Mouse (Mus musculus) inflammation-experienced regulatory T-cells, adult 6 months (primary cell): Measurements from ENCODE around the gene Atp5j2. TPM values are rescaled to one million over a fixed set of nuclear protein-coding genes. Genes with fewer than 3 reads are reported as not detected.
A peak's percentile ranks its signal among the peaks of the same experiment; 100 is the strongest.

Experiments used
- ATAC-seq: one replicate; pipeline ENCODE4 v1.8.0; 2017
- polyA plus RNA-seq, 3 experiments: library from polyadenylated mRNA; unstranded; fragments of 100-300 nt; shearing (Covaris generic); gene quantifications; one replicate each; pipeline ENCODE4 v1.2.1; 2017

Gene Atp5j2
- polyA plus RNA-seq, 3 experiments from 2014 or later = 377 to 453 (median 389) TPM

DNA sequence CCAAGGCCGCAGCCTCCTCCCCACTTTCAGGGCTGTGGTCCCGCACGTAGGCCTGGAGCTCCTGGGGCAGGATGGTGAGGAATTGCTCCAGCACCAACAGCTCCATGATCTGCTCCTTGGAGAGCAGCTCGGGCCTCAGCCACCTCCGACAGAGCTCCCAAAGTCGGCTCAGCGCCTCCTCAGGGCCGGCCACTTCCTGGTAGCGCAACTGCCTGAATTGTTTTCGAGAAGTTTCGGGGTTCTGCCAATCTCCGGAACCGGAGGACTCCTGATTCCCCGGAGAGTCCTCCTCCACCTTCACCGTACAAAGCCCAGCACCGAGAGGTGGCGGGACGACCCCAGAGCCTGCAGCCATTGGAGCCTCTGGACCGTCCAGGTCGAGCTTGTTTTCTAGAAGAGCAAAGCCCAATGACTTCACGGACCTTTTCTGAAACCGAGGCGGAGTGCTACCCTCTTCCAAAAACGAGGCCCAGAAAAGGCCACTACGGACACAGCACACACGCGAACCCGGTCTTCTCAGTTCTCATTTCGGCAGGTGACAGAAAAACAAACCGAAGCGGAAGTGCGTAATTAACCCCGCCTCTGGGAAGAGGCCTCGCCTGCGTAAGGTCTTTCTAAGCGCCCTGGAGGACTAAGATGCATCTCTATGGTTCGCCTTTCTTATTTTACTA, 9.6 kb upstream of the Atp5j2 start, which contains the start of gene Zkscan14:
Gene Zkscan14 (minus strand): TSS at position 548 of the 671 bp plus-strand sequence.
- ATAC-seq = peak; percentile 71

- ATAC-seq = no peak
Observed at GRCm38 (mm10) chr5:145200387-145200786, 8.5 kb upstream of the Atp5j2 start.

GRCm38 (mm10) chr5:145190875-145191798, 725 bp downstream of the Atp5j2 start:
- ATAC-seq = peak; percentile 85

- ATAC-seq = no peak
Observed at GRCm38 (mm10) chr5:145190373-145190772, 1.5 kb downstream of the Atp5j2 start.

DNA sequence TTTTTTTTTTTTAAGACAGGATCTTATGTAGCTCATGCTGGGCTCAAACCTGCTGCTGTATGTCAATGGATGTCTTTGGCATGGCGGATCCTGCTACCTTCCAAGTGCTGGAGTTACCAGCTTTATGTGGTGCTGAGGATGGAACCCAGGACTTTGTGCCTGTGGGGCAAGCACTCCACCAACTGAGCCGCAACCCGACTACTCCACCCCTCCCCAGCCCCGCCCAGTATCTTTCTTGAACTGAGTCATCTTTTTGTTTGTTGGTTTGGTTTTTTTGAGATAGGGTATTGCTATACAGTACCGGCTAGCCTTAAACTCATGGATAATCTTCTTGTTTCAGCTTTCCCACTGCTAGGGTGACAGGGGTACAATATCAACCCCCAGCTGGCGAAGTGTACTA, 2.4 kb downstream of the Atp5j2 start:
- no peak for ATAC-seq

DNA sequence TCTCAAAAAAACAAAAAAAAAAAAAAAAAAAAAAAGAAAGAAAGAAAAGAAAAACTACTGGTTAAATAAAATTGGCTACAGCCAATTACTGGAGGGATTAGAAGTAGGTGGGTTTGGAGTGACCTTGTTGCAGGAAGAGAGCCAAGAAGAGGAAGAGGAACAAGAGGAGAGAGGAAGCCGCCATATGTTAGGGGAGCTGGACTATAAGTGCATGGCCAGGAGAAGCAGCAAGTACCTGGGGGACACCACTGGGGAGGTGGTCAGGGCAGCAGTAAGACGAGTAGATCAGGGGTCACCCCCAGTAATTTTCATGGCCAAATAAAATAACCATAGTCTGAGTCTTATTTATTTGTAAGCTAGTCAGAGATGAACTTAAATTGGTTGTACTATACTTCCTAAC, 6.6 kb downstream of the Atp5j2 start:
- ATAC-seq = no peak

DNA sequence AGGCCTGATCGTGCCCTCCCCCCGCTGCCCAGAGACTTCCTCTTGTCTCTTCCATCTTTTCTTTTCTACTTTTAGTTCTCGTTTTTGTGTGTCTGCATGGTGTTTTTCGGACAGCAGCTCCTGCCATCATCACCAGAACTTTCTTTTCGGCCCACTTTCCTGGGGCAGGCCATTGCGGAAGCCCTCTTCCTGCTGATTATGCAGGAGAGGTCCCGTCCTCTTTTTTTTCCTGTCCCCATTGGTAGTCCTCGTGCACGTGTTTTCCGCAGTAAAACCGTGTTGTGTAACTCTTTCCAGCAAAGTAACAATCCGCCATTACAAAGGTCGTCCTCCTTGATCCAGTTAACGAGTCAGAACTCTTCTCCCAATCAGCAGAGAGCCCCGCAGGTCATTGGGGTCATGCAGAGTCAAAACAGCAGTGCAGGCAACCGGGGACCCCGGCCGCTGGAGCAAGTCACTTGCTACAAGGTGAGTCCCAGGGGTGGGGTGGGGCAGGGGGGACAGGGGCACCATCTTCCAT, 13.3 kb downstream of the Atp5j2 start:
- no peak for ATAC-seq

DNA sequence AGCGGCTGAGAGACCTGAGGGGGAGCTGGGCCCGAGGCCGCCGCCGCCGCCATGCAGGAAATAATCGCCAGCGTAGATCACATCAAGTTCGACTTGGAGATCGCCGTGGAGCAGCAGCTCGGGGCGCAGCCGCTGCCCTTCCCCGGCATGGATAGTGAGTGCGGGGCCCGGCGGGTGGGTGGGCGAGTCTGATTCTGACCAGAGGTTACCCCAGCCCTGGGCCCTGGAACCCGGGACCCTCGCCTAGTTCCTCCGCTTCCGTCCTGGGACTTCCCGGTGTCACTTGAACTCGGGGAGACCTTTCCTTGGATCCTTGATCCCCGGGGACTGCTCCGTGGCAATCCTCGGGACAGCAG, 24.6 kb downstream of the Atp5j2 start:
- no peak for ATAC-seq

DNA sequence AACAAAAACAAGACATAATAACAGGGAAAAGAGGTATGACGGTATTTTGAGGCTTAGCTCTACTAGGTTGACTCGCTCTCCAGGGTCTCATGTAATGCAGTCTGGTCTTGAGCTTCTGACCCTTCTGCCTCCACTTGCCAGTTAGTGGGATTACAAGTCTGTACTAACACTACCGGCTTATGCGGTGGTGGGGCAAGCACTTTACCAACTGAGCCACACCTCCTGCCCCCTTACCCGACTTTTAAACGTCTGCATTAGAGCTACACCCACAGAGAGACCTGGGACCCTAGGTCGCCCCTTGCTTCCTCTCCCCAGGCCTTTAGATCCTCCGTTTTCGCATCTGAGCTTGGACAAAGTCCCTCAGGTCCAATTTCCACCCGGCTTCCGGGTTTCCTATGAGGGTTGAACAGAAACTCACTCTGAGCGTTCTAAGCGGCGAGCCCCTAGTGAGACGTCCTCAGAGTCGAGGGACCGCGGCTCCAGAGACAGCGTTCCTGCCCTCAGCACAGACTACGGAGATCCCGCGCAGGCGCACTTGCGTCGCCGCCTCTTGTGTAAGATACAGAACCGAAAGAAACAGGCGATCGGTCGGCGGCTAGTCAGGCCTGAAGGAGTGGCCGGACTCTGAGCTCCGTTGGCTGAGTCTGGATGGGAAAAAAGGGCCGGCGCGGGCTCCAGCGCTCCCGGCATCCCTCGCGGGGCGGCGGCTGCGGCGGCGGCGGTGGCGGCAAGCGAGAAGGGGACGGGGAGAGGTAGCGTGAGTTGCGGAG, 25.1 kb downstream of the Atp5j2 start, which contains the start of the genes Ptcd1 and Cpsf4:
Gene Ptcd1 (minus strand): TSS at position 573 of the 770 bp plus-strand sequence.
Gene Cpsf4 (plus strand): TSS at position 678 of the 770 bp plus-strand sequence.
- peak; percentile 94 for ATAC-seq

DNA sequence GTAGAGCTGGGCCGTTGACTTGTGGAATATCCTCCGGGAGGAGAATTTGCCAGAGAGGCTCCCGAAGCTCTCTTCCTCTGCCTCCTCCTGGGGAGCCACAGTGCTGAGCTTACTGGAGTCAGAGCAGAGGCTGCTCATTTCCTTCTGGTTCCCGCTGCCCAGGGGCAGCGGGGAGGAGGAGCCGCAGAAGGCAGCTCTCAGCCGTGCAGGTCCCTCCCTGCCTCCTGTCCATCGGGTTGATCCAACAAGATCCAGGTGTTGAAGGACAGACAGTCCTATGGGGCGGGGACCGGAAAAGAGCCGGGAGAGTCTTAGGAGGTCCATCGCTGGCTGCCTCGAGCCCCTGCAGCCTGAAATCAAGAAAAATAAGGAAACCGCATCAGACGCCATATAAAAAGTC, 26.7 kb downstream of the Atp5j2 start:
- ATAC-seq = no peak

DNA sequence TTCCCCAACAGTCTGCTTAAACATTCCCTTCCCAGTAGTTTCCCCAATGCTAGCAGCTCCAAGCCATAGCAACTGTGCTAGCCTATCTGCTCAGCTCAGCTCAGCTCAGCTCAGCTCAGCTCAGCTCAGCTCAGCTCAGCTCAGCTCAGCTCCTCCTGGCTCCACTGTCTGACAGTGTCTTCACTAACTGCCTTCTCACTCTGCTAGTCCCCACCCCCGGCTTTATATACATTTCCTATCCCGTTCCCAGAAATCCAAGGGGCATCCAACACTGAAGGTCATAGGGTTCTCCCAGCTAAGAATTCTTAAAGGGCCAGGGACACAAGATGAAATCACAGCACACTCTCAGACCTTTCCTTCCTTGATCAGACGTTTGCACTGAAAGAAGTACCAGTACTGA, 27.2 kb downstream of the Atp5j2 start:
- ATAC-seq = no peak

DNA sequence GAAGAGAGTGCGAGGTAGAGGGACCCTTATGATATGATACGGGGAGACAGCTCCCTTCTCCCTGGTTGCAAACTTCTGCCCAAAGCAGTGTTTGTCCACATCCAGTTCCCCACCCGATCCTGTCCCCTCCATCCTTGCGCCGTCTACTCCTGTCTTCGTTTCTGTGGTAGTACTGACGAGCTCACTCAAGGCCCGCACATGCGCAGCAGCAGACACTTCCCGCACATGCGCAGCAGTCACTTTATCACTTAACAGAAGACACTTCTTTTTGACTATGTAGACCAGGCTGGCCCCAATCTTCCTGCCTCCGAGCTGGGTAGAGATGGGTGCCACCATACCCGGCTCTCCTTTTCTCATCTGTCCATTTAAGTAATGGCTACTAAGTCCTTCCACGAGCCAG, 30.5 kb downstream of the Atp5j2 start:
- ATAC-seq = no peak

DNA sequence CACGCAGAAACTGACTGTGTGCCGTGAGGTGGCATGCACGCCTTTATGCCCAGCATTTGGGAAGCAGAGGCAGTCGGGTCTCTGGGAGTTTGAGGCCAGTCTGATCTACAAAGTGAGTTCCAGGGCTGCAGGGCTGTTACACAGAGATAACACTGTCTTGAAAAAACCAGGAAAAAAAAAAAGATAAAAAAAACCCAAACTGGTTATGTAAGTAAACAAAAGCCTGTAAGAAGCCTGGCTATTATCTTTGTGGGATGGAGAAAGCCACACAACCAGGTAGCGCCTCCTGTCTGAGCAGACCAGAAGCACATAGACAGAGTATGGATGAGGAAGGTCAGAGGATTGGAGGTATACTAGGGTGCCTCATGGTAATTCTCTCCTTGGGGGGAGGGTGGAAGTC, 39.2 kb downstream of the Atp5j2 start:
- no peak for ATAC-seq

GRCm38 (mm10) chr5:145149294-145149693, 42.6 kb downstream of the Atp5j2 start:
- no peak for ATAC-seq

DNA sequence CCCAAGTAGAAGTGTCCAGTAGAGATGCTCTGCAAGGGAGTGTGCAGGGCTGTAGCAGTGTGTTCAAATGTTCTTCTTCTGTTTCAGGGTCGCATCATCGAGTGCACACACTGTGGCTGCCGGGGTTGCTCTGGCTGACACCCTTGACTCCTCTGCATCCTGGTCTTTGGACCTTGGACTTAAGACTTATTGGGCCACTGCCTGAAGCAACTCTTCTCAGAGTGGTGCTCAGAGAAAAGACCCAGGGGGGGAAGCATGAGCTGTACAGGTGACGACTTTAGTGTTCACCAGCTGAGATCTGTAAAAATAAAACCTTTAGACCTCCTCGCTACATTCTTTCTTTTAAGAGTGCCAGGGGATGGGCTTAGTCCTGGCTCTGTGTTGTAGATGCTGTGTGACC, 44.1 kb downstream of the Atp5j2 start:
- ATAC-seq = no peak

GRCm38 (mm10) chr5:145140611-145141010, 51.3 kb downstream of the Atp5j2 start:
- no peak for ATAC-seq

DNA sequence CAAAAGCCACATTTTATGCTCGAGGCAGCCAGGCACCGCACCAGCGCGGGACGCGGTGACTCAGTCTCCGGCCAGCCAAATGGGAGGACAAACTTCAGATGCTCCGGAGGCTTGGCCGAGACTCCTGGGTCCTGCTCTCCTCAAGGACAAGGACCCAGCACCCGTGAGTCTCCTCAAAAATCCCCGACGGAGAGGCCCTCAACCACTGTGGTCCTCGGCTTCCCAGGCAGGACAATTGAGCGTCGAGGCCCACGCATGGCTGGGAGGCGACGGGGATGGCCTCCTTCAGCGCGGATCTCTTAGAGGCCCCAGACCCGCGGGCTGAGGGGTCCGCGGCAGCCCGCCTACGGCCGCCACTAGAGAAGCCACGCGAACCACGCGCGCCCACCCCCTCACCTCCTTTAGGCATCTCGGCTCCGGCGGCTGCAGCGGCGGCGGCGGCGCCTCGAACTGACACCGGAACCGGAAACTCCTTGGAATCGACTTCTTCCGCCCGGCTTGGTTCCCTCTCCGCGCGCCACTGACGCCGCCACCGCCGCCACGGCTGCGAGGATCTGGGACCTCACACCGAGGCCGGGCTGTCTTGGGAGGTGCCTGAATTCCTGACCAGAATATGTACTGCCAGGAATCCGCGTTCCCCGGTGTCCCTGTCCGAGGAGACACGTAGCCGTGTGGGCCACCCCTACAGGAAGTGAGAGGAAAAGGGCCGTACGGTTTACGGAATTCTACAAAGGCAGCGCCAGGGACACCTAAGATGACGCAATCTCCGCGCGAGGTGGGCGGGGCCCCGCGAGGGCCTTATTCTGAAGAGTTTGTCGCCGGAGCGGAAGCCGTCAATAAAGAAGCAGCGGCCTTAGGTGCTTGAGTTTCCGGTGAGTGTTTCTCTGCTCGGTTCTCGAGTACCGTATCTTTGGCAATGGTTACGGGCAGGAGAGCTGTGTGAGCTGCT, 52.0 kb downstream of the Atp5j2 start, which contains the start of the genes Pdap1 and Bud31:
Gene Pdap1 (minus strand): TSS at position 668 of the 949 bp plus-strand sequence.
Gene Bud31 (plus strand): TSS at position 792 of the 949 bp plus-strand sequence.
- ATAC-seq = peak; percentile 88

GRCm38 (mm10) chr5:145138836-145139235, 53.0 kb downstream of the Atp5j2 start:
- no peak for ATAC-seq
